Mouse (Mus musculus): ENCODE results near the gene Fubp1. TPM values are rescaled to one million over a fixed set of nuclear protein-coding genes. Genes with fewer than 3 reads are reported as not detected.
A peak's percentile ranks its signal among the peaks of the same experiment; 100 is the strongest.
"Not testable (repeated sequence)": the region's sequence is repeated elsewhere in the genome, so short reads cannot be mapped to it uniquely, and the experiment has no call there.

The Fubp1 gene
- total RNA-seq, 1 experiment from 2014 or later, result 157 TPM

DNA sequence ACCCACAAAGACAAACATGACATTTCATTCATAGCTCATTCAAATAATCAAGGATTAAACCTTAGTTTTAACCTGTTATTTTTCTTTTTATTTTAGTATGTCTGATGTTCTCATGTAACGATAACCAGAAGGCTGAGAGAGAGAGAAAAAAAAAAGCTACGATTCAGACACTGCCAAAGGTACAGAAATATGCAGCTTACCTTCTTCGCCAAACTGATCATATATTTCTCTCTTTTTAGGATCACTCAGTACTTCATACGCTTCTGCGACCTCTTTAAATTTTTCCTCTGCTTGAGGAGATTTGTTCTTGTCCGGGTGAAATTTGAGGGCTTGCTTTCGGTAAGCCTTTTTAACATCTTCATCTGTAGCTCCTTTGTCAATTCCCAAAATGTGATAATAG lies 17.0 kb upstream of the Fubp1 start:
- no peak for DNase-seq

DNA sequence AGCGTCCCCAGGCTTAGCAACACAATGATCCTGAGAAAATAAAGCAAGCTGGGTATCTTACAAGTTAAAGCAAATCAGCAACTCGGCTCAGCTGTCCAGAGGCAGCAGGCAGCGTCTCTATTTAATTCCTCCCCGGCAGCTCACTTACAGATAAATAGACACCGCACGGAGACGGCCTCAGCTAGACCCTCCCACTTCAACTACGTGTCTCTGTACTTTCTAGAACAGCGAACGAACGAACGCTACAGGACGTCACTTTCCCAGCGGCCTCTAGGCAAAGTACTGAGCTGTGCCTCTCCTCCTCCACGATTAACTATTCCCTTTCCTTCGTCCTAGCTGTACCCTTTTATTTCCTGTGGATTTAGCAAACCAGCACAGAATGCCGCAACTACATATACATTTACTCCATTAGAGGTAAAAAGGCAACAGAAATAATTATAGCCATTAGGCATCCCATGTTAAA lies 16.6 kb upstream of the Fubp1 start:
- DNase-seq, result peak; percentile 84

DNA sequence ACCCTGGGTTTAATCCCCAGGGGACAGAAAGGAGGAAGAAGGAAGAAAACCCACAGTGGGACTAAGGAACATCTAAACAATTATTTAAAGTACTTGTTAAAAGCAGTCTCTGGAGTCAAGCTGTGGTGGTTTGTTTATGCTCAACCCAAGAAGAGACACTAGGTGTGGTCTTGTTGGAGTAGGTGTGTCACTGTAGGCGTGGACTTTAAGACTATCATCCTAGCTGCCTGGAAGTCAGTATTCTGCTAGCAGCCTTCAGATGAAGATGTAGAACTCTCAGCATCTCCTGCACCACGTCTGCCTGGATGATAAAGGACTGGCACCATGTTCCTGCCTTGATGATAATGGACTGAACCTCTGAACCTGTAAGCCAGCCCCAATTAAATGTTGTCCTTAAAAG lies 13.0 kb upstream of the Fubp1 start:
- DNase-seq, result not testable (repeated sequence)

DNA sequence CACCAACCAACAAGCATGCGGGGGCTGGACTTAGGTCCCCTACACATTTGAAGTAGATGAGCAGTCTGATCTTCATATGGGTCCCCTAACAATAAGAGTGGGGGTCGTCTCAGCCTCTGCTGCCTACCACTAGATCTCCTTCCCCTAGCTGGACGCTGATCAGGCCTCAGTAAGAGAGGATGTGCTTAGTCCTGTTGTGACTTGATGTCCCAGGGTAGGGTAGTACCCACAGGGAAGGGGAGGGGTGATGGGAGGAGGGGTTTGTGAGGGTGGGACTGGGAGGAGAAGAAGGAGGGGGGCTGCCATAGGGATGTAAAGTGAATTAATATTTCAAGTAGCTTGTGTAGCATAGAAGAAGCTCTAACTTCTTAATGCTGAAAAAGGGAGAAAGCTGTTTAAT lies 11.1 kb upstream of the Fubp1 start:
- no peak for DNase-seq

DNA sequence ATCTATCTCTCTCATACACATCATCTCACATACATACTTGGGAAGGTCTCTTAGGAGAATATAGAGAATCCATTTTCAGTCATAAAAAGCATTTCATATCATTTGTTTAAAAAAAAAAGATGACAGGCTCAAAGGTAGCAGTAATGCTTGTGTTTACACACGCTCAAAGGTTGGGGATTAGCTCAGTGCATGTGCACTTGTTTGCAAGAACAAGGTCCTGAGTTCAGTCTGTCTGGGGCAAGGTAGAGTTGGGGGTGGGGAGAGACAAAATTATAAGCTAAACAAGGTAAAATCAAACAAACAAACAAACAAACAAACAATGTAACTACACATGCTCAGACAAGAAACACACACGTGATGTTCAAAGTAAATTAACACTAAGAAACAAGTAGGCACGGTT lies 9.0 kb upstream of the Fubp1 start:
- no peak for DNase-seq

- DNase-seq, result no peak
Measured at GRCm38 (mm10) chr3:152201651-152202050, 8.6 kb upstream of the Fubp1 start.

DNA sequence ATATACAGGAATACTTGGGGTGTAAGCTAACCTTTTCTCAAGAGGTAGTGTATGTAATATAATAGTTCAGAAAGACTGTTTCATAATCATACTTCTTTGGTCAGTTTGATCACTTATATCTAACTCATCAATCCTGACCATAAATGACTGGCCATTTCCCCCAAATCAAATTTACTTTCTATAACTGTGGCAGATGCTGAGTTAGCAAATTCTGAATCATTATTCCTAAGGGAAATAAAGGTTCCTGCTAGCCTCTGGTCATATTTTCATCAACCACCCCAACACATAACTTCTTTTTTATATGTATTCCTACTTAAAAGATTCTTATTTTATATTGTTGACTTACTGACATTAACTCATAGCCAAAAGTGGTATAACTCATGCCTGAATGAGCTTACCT lies 7.3 kb upstream of the Fubp1 start:
- no peak for DNase-seq

- DNase-seq, result no peak
Measured at GRCm38 (mm10) chr3:152203411-152203810, 6.8 kb upstream of the Fubp1 start.

DNA sequence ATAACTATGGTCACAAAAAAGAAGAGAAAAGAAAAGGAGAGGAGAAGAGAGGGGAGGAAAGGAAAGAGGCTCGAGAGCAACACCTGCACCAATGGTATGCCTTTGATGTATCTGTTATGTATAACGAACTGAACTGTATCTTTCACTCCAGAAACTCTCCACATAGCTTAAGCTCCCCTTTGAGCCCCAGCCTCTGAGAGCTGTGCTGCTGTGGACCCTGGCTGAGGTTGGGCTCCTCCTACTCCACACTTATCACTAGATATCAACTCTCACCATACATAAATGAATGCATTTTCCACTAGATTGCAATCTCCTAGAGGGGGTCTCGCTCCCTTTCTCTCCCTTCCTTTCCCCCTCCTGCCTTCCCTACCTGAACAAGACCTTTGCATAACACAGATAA lies 6.2 kb upstream of the Fubp1 start:
- DNase-seq, result no peak

DNA sequence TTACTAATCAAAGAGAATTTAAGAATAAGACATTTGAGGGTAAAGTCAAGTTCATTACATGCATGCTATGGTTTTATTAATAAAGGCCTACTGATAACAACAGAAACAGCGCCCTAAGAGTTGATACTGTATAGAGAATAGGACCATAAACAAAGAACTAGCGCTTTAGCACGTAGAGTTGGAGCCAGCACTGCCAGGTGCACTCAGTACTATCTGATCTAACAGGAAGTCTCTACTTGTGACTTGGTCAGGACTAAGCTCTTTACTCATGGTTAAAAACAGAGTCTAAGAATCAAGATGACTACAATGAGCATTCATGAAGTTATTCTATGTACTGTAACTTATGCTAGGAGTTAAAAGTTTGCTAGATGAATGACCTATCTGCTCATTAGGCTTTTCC lies 5.6 kb upstream of the Fubp1 start:
- DNase-seq, result no peak

GRCm38 (mm10) chr3:152207156-152207555 lies 3.1 kb upstream of the Fubp1 start:
- no peak for DNase-seq

DNA sequence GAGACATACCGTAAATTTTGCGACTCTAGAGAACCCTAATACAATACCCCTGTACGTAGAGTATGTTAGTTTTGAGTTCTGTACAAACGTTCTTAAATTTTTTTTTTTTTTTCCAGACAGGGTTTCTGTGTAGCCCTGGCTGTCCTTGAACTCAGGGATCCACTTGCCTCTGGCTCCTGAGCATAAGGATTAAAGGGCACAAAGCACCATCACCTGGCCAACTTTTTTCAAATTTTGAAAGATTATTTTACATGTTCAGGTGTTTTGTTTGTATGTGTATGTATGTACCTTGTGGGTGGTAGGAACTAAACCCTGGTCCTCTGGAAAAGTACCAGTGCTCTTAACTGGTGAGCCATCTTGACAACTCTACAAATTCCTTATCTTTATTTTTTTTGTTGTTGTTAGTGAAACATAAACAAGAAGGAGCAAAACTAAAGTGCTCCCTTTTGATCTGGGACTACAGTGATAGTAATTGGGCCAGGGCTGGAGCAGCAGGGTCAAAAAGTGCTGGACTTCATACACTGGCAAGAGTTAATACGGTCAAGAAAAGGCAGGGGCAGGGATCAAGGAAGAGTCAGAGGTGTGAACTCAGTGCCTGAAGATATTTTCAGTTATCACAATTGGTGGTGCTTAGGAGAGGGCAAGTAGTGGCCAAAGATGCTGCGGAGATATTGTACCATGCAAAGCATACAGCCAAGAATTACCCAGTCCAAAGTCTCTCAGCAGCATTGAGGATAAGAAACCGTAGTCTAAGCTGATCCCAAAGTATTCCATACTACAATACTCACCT lies 1.9 kb upstream of the Fubp1 start:
- DNase-seq, result no peak

DNA sequence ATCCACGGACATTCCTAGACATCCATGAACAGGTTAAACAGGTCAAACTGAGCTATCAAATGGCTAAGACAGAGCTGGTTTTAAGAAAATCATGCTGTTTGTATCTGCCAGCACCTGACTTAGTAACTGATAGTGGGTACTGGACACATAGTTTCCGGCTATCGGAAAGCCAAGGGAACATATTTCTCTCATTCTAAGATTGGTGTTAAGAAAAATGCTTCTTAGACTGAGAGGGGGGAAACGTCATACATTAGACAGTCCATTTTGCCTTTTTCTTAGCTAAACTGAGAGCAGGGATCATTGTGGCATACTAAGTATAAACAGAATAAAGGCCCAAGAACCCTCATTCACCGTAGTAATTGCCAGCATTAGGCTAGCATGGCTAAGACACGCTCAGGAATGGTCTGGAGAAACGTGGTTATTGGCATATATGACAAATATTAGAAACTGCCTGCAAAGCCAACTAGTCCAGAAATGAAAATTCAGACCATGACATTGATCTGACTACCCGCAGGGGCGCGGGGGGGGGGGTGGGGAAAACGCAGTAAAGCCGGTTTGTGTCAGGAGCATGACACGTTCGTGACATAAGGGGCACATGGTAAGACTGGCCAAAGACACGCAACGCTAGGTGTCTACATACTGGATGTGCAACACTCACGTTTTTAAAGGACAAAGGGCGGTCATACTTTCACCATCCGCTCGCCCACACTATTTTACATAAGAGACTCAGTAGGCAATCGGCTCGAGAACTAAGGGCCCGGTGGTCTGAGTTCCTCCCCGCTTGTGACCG lies 850 bp upstream of the Fubp1 start:
- no peak for DNase-seq

GRCm38 (mm10) chr3:152210728-152211391 lies 638 bp downstream of the Fubp1 start:
- DNase-seq, result peak; percentile 68

DNA sequence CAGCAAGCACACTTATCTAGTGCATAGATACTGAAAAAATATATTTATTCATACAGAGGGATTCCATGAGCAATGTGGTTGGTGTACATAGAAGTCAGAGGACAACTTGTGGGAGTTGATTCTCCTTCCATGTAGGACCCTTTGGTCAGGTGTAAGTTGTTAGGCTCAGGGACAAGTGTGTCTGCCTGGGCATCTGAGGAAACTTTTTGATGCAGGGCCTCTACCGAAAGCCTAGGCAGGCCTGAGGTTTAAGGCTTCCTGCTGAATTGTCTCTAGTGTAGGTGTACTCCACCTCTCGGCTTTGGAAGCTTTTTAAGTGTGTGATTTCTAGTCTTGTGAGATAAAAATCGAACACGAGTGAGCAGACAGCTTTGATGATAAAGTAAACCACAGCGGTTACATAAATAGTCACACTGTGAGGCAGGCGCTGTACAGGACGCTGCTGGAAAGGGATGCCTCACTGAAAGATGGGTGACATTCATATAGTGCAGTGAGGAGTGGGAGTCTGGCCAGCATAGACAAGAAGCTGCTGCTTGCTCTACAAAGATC lies 1.6 kb downstream of the Fubp1 start:
- no peak for DNase-seq

DNA sequence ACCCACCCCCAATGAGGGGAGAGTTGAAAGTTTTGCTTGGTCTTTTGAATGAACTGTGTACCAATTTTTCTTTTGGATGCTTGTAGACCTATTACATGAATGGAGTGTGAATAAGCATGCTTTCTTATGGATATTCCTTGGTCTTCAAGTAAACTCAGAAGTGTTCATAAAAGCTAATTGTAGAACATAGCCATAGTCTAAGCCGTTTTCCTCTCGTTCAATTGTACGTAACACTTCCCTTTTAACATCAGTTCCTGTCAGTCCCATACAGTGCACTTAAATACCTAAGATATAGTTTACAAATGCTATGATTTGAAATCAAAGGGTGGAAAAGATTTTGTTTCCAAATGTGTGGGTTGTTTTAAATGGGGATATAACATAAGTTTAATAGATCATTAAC lies 3.2 kb downstream of the Fubp1 start:
- no peak for DNase-seq

DNA sequence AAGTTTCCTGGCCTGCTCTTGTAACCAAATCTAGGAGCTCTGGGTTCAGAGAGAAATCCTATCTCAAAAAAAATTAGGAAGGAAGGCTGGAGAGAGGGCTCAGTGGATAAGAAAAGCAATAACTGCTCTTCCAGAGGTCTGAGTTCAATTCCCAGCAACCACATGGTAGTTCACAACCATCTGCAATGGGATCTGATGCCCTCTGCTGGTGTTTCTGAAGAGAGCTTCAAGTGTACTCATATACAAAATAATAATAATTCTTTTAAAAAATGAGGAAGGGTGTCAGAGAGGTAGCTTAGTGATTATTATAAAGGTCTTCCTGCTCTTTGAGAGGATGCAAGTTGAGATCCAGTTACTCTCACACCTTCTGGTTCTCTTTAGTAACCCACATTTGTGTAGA lies 14.7 kb downstream of the Fubp1 start:
- no peak for DNase-seq

GRCm38 (mm10) chr3:152225906-152226305 lies 15.7 kb downstream of the Fubp1 start:
- DNase-seq, result no peak

DNA sequence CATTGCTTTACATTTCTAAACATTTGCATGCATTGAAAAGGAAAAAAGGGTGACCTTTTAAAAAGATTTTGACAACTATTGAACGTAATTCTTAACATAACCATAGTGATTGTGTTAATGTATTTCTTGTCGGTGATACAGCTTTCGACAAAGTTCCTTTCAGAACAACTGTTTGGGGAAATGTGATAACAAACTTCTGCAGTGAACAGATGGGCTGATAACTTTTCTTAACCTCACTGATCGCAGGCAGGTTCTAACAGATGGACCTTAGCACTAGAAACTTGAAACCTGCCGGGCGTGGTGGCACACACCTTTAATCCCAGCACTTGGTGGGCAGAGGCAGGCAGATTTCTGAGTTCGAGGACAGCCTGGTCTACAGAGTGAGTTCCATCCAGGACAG lies 18.6 kb downstream of the Fubp1 start:
- no peak for DNase-seq

DNA sequence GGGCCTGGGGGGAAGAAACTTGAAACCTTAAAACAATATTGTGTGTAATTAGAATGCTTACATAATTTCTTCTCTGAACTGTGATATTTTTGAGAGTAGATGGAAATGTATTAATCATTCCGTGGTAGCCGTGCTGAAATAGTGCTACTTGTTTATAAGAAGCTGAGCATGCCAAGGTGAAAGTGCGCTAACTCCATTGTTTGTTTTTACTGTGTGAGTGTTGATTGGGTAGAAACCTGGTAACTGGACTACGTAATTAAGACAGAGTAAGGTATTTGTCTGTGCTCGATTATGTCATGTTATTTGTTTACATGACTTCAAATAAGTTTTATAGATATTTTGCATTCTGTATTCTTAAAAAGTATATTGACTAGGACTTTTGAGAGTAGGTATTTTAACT lies 19.0 kb downstream of the Fubp1 start:
- DNase-seq, result no peak

DNA sequence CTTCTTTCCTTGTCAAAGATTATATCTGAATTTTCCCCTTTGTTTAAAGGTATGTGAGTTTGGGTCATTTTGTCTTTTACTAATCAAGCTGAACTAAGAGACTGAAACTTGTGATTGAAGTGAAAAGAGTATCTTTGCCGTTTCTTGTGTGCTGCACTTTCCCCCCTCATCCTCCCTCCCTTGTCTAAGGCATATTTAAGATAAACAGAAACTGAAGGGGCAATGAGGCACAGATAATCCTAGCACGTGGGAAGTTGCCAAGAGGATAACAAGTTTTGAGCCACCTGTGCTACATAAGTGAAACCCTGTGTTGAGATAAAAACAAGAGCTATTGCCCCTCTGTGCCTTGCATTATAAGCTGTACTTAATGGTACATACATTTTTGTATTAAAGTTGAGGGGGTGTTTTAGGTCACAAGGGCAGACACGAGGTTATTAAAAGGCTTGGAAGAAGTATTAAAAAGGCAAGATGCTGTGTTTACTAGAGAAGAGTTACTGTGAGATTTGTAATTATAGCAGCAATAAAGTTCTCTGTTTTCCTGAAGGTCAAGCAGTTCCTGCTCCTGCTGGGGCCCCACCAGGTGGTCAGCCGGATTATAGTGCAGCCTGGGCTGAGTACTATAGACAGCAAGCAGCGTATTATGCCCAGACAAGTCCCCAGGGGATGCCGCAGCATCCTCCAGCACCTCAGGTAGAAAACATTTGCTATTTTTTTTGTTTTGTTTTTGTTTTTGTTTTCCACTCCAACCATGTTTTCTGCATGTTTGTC lies 21.3 kb downstream of the Fubp1 start:
- DNase-seq, result no peak

DNA sequence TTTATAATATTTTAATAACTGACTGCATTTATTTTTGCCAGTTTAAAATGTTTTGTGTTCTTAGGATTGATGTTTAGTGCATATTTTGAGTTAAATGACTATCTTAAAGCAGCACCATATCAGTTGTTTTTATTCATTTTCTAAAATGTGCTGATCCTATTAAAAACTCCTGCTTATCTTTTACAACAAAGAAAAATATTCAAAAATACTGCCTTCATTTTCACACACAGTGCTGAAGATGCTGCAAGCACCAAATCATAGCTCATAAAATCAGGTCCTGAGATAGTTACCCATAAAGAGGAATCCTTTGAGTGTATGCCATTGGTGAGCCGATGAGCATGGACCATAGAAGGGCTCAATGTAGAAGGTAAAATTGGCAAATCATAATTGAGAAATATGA lies 25.0 kb downstream of the Fubp1 start:
- DNase-seq, result no peak

Data from adrenal gland, postnatal 25 days (tissue).